Mouse (Mus musculus) small intestine, adult 2 months (tissue): ENCODE results near the gene Zfp286.

ENCODE experiments used
- CTCF ChIP-seq: fragments of 200-500 bp; IDR thresholded peaks from 2 replicates; pipeline ENCODE4 v1.5.1; 2012; ENCODE audit warnings: low read depth, mild to moderate bottlenecking, control low read depth, inconsistent platforms, low read length, moderate library complexity, mixed read lengths; ENCODE audit not compliant: insufficient replicate concordance, insufficient read length; ENCODE audit errors: extremely low read depth
- POLR2A ChIP-seq: fragments of 200-500 bp; IDR thresholded peaks from 2 replicates; pipeline ENCODE4 v1.6.1; 2012; ENCODE audit warnings: low read depth, mild to moderate bottlenecking, control low read depth, inconsistent platforms, low read length, moderate library complexity

GRCm38 (mm10) chr11:62732665-62733064 is 56.6 kb downstream of the Zfp286 start:
- TF ChIP-seq CTCF (no peak), POLR2A (no peak)
